Mouse (Mus musculus): Measurements from ENCODE around the gene 1700001C19Rik. TPM values are rescaled to one million over a fixed set of nuclear protein-coding genes. Genes with fewer than 3 reads are reported as not detected.
A peak's percentile ranks its signal among the peaks of the same experiment; 100 is the strongest.

1700001C19Rik gene
- polyA plus RNA-seq, 1 experiment from 2014 or later, result 0.65 TPM

GRCm38 (mm10) chr17:47470121-47470520 lies 32.9 kb upstream of the 1700001C19Rik start:
- ATAC-seq (ENCODE audit: low FRiP score), result no peak
- no peak overlapping the region for H3K4me3 ChIP-seq
- no peak overlapping the region for H3K4me2 ChIP-seq (replicated peaks)
- H3K36me3 ChIP-seq, result no peaks in the 10 kb centered on the region
- peaks cover 52% of the 10 kb centered on the region for H3K27me3 ChIP-seq
- no peaks in the 10 kb centered on the region for H3K9me3 ChIP-seq (replicated peaks)
- WGBS, result 94% methylated on average over 4 of the region's 4 CpGs
- peaks cover 11% of the 10 kb centered on the region for H3K4me1 ChIP-seq
- H3K9ac ChIP-seq, result no peak overlapping the region
- H3K27ac ChIP-seq, result no peak overlapping the region

GRCm38 (mm10) chr17:47469642-47470041 lies 32.5 kb upstream of the 1700001C19Rik start:
- H3K4me1 ChIP-seq, result peaks cover 11% of the 10 kb centered on the region
- no peak overlapping the region for H3K27ac ChIP-seq
- H3K9me3 ChIP-seq (replicated peaks), result no peaks in the 10 kb centered on the region
- no peak for ATAC-seq (ENCODE audit: low FRiP score)
- H3K9ac ChIP-seq, result no peak overlapping the region
- H3K27me3 ChIP-seq, result peaks cover 57% of the 10 kb centered on the region
- no peak overlapping the region for H3K4me2 ChIP-seq (replicated peaks)
- no peaks in the 10 kb centered on the region for H3K36me3 ChIP-seq
- no peak overlapping the region for H3K4me3 ChIP-seq
- 83% methylated on average over 4 of the region's 4 CpGs for WGBS

- ATAC-seq (ENCODE audit: low FRiP score), result no peak
- H3K27me3 ChIP-seq, result peaks cover 64% of the 10 kb centered on the region
- 3% methylated on average over 34 of the region's 34 CpGs for WGBS
- no peaks in the 10 kb centered on the region for H3K36me3 ChIP-seq
- H3K9me3 ChIP-seq (replicated peaks), result no peaks in the 10 kb centered on the region
- H3K4me1 ChIP-seq, result peaks cover 11% of the 10 kb centered on the region
- peak overlapping the region; percentile 23 for H3K4me3 ChIP-seq
- H3K27ac ChIP-seq, result no peak overlapping the region
- H3K9ac ChIP-seq, result no peak overlapping the region
- H3K4me2 ChIP-seq (replicated peaks), result peak overlapping the region; percentile 34
These were observed 31.3 kb upstream of the 1700001C19Rik start for GRCm38 (mm10) chr17:47468466-47468865.

- Histone ChIP-seq H3K4me1 (peaks cover 11% of the 10 kb centered on the region), H3K36me3 (no peaks in the 10 kb centered on the region), H3K9me3 (replicated peaks) (no peaks in the 10 kb centered on the region), H3K27me3 (peaks cover 64% of the 10 kb centered on the region), H3K4me3 (peak overlapping the region; percentile 23), H3K9ac (no peak overlapping the region), H3K4me2 (replicated peaks) (peak overlapping the region; percentile 34), H3K27ac (no peak overlapping the region)
- ATAC-seq (ENCODE audit: low FRiP score), result no peak
- 15% methylated on average over 13 of the region's 14 CpGs for WGBS
These were observed 30.9 kb upstream of the 1700001C19Rik start for GRCm38 (mm10) chr17:47468063-47468462.

GRCm38 (mm10) chr17:47467659-47468058 lies 30.5 kb upstream of the 1700001C19Rik start:
- Histone ChIP-seq H3K4me3 (no peak overlapping the region), H3K4me2 (replicated peaks) (no peak overlapping the region), H3K9ac (no peak overlapping the region), H3K9me3 (replicated peaks) (no peaks in the 10 kb centered on the region), H3K27me3 (peaks cover 64% of the 10 kb centered on the region), H3K36me3 (no peaks in the 10 kb centered on the region), H3K27ac (no peak overlapping the region), H3K4me1 (peaks cover 13% of the 10 kb centered on the region)
- WGBS, result 56% methylated on average over 11 of the region's 11 CpGs
- ATAC-seq (ENCODE audit: low FRiP score), result no peak

- Histone ChIP-seq H3K4me1 (peaks cover 15% of the 10 kb centered on the region), H3K9ac (no peak overlapping the region), H3K27ac (no peak overlapping the region), H3K27me3 (peaks cover 64% of the 10 kb centered on the region), H3K36me3 (no peaks in the 10 kb centered on the region), H3K4me3 (no peak overlapping the region), H3K9me3 (replicated peaks) (no peaks in the 10 kb centered on the region), H3K4me2 (replicated peaks) (no peak overlapping the region; the same call in 1 of the 2 replicates)
- no peak for ATAC-seq (ENCODE audit: low FRiP score)
- 43% methylated on average over 8 of the region's 9 CpGs for WGBS
These were observed 29.1 kb upstream of the 1700001C19Rik start for GRCm38 (mm10) chr17:47466284-47466683.

- WGBS, result 75% methylated on average over 11 of the region's 11 CpGs
- Histone ChIP-seq H3K9me3 (replicated peaks) (no peaks in the 10 kb centered on the region), H3K27me3 (peaks cover 60% of the 10 kb centered on the region), H3K36me3 (no peaks in the 10 kb centered on the region), H3K9ac (no peak overlapping the region), H3K4me2 (replicated peaks) (no peak overlapping the region), H3K4me1 (peaks cover 15% of the 10 kb centered on the region), H3K4me3 (no peak overlapping the region), H3K27ac (no peak overlapping the region)
- ATAC-seq (ENCODE audit: low FRiP score), result no peak
These were observed 27.8 kb upstream of the 1700001C19Rik start for GRCm38 (mm10) chr17:47465016-47465415.

GRCm38 (mm10) chr17:47464248-47464965 lies 27.2 kb upstream of the 1700001C19Rik start:
- Histone ChIP-seq H3K9me3 (replicated peaks) (no peaks in the 10 kb centered on the region), H3K27ac (no peak overlapping the region), H3K4me1 (peaks cover 15% of the 10 kb centered on the region), H3K9ac (no peak overlapping the region), H3K27me3 (peaks cover 54% of the 10 kb centered on the region), H3K4me2 (replicated peaks) (no peak overlapping the region), H3K36me3 (no peaks in the 10 kb centered on the region), H3K4me3 (no peak overlapping the region)
- no peak for ATAC-seq (ENCODE audit: low FRiP score)
- WGBS, result 42% methylated on average over 12 of the region's 12 CpGs

- no peak overlapping the region for H3K4me2 ChIP-seq (replicated peaks)
- H3K4me1 ChIP-seq, result peaks cover 12% of the 10 kb centered on the region
- no peak overlapping the region for H3K27ac ChIP-seq
- H3K9me3 ChIP-seq (replicated peaks), result no peaks in the 10 kb centered on the region
- no peaks in the 10 kb centered on the region for H3K36me3 ChIP-seq
- no peak overlapping the region for H3K4me3 ChIP-seq
- no peak for ATAC-seq (ENCODE audit: low FRiP score)
- H3K9ac ChIP-seq, result no peak overlapping the region
- 46% methylated on average over 9 of the region's 9 CpGs for WGBS
- H3K27me3 ChIP-seq, result peaks cover 41% of the 10 kb centered on the region
These were observed 25.7 kb upstream of the 1700001C19Rik start for GRCm38 (mm10) chr17:47462728-47463388.

- Histone ChIP-seq H3K36me3 (no peaks in the 10 kb centered on the region), H3K4me3 (no peak overlapping the region), H3K4me2 (replicated peaks) (no peak overlapping the region), H3K4me1 (peaks cover 9% of the 10 kb centered on the region; the same call in 1 of the 2 replicates), H3K27ac (no peak overlapping the region), H3K9ac (no peak overlapping the region), H3K9me3 (replicated peaks) (no peaks in the 10 kb centered on the region), H3K27me3 (peaks cover 34% of the 10 kb centered on the region)
- 80% methylated on average over 7 of the region's 7 CpGs for WGBS
- ATAC-seq (ENCODE audit: low FRiP score), result no peak
These were observed 25.0 kb upstream of the 1700001C19Rik start for GRCm38 (mm10) chr17:47462209-47462608.

- Histone ChIP-seq H3K4me2 (replicated peaks) (no peak overlapping the region), H3K9ac (no peak overlapping the region), H3K4me1 (peaks cover 9% of the 10 kb centered on the region; the same call in 1 of the 2 replicates), H3K27ac (no peak overlapping the region), H3K36me3 (no peaks in the 10 kb centered on the region), H3K27me3 (peaks cover 29% of the 10 kb centered on the region), H3K4me3 (no peak overlapping the region), H3K9me3 (replicated peaks) (no peaks in the 10 kb centered on the region)
- 70% methylated on average over 3 of the region's 3 CpGs for WGBS
- ATAC-seq (ENCODE audit: low FRiP score), result no peak
These were observed 24.5 kb upstream of the 1700001C19Rik start for GRCm38 (mm10) chr17:47461688-47462087.

- ATAC-seq (ENCODE audit: low FRiP score), result no peak
- no peaks in the 10 kb centered on the region for H3K36me3 ChIP-seq
- 86% methylated on average over 3 of the region's 3 CpGs for WGBS
- peaks cover 9% of the 10 kb centered on the region; the same call in 1 of the 2 replicates for H3K27me3 ChIP-seq
- no peak overlapping the region for H3K9ac ChIP-seq
- no peak overlapping the region for H3K4me2 ChIP-seq (replicated peaks)
- H3K4me1 ChIP-seq, result 0 out of 2 replicates have a peak, but pooled peaks cover 4% of the 10 kb centered on the region
- H3K27ac ChIP-seq, result no peak overlapping the region
- no peak overlapping the region for H3K4me3 ChIP-seq
- no peaks in the 10 kb centered on the region for H3K9me3 ChIP-seq (replicated peaks)
These were observed 22.3 kb upstream of the 1700001C19Rik start for GRCm38 (mm10) chr17:47459341-47459919.
